Mouse (Mus musculus): Measurements from ENCODE around the gene Ppm1k.

DNA sequence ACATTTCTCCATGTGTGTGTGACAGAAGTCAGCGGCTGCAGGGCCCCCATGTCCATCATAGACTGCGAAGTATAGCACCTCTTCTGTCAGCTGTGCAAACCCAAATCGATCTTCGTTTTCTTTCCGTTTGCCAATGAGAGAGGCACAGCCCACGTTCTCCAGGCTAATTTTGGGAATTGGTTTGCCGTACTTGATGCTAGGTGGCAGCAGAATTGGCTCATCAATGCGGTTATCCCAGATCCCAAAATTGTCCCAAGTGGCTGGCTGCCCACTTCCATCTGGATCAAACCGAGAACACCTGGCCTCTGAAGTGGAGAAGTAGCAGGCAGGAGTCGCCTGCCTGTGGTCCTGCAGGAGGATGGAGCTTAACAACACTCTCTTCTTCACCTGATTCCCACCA lies 10.5 kb downstream of the Ppm1k start:
- TF ChIP-seq POLR2A (IDR thresholded peaks at IDR 0.05; ENCODE audit: extremely low read depth, insufficient read depth, low read length) (no peak), CTCF (IDR thresholded peaks at IDR 0.05; ENCODE audit: extremely low read depth, insufficient read depth, low read length) (no peak)

Measured in cortical plate, adult 2 months (tissue).